Mouse (Mus musculus): ENCODE measurements around the gene 4430402I18Rik. TPM values are rescaled to one million over a fixed set of nuclear protein-coding genes. Genes with fewer than 3 reads are reported as not detected.

The 4430402I18Rik gene
- polyA plus RNA-seq, 2 experiments, result 1.5 to 3.1 TPM

- H3K36me3 ChIP-seq (replicated peaks; ENCODE audit: control insufficient read depth, insufficient read depth, low read depth), result no peaks in the 10 kb centered on the region
- H3K9me3 ChIP-seq (ENCODE audit: control insufficient read depth, low read length), result no peaks in the 10 kb centered on the region
- H3K4me1 ChIP-seq (replicated peaks; ENCODE audit: control insufficient read depth in 2 of 2, insufficient read depth in 2 of 2, low read length in 1 of 2), result no peaks in the 10 kb centered on the region
- H3K9ac ChIP-seq (replicated peaks), result no peak overlapping the region
- H3K27me3 ChIP-seq (ENCODE audit: control insufficient read depth, insufficient read depth, low read length), result no peaks in the 10 kb centered on the region
- 60% methylated on average over 6 of the region's 6 CpGs for WGBS (ENCODE audit: insufficient replicate concordance)
- no peak overlapping the region for H3K4me3 ChIP-seq (ENCODE audit: insufficient read depth in 1 of 2, low read depth in 2 of 2, low read length in 2 of 2)
- H3K27ac ChIP-seq, result no peak overlapping the region
- TF ChIP-seq EP300 (IDR thresholded peaks at IDR 0.05; ENCODE audit: low read depth) (no peak), CTCF (IDR thresholded peaks at IDR 0.05; ENCODE audit: low read depth) (no peak)
- no peak overlapping the region for H3K4me2 ChIP-seq (ENCODE audit: low read depth)
- ATAC-seq (ENCODE audit: insufficient read depth) (no peak), DNase-seq (ENCODE audit: low read depth in 3 of 3, low spot score in 3 of 3) (no peak)
These were observed 102.6 kb downstream of the 4430402I18Rik start for GRCm38 (mm10) chr19:28864981-28865380.

- H3K27me3 ChIP-seq (ENCODE audit: control insufficient read depth, insufficient read depth, low read length), result no peaks in the 10 kb centered on the region
These were observed 104.0 kb downstream of the 4430402I18Rik start for GRCm38 (mm10) chr19:28863626-28864025.

GRCm38 (mm10) chr19:28860246-28860645, 107.4 kb downstream of the 4430402I18Rik start:
- H3K9me3 ChIP-seq (ENCODE audit: control insufficient read depth, low read length), result no peaks in the 10 kb centered on the region
- WGBS (ENCODE audit: insufficient replicate concordance), result 61% methylated on average over 2 of the region's 2 CpGs
- DNase-seq (ENCODE audit: low read depth in 3 of 3, low spot score in 3 of 3) (no peak), ATAC-seq (ENCODE audit: insufficient read depth) (no peak)
- no peaks in the 10 kb centered on the region for H3K27me3 ChIP-seq (ENCODE audit: control insufficient read depth, insufficient read depth, low read length)
- no peak overlapping the region for H3K27ac ChIP-seq
- no peaks in the 10 kb centered on the region for H3K4me1 ChIP-seq (replicated peaks; ENCODE audit: control insufficient read depth in 2 of 2, insufficient read depth in 2 of 2, low read length in 1 of 2)
- no peak overlapping the region for H3K9ac ChIP-seq (replicated peaks)
- H3K4me2 ChIP-seq (ENCODE audit: low read depth), result no peak overlapping the region
- H3K4me3 ChIP-seq (ENCODE audit: insufficient read depth in 1 of 2, low read depth in 2 of 2, low read length in 2 of 2), result no peak overlapping the region
- no peaks in the 10 kb centered on the region for H3K36me3 ChIP-seq (replicated peaks; ENCODE audit: control insufficient read depth, insufficient read depth, low read depth)
- TF ChIP-seq EP300 (IDR thresholded peaks at IDR 0.05; ENCODE audit: low read depth), result no peak
- no peak for TF ChIP-seq CTCF (IDR thresholded peaks at IDR 0.05; ENCODE audit: low read depth)

More at GRCm38 (mm10) chr19:28863626-28864025, 104.0 kb downstream of the 4430402I18Rik start:
- no peaks in the 10 kb centered on the region for H3K9me3 ChIP-seq (ENCODE audit: control insufficient read depth, low read length)
- TF ChIP-seq CTCF (IDR thresholded peaks at IDR 0.05; ENCODE audit: low read depth), result no peak
- TF ChIP-seq EP300 (IDR thresholded peaks at IDR 0.05; ENCODE audit: low read depth), result no peak
- no peak overlapping the region for H3K27ac ChIP-seq
- H3K9ac ChIP-seq (replicated peaks), result no peak overlapping the region
- H3K4me2 ChIP-seq (ENCODE audit: low read depth), result no peak overlapping the region
- 73% methylated on average over 10 of the region's 10 CpGs for WGBS (ENCODE audit: insufficient replicate concordance)
- H3K36me3 ChIP-seq (replicated peaks; ENCODE audit: control insufficient read depth, insufficient read depth, low read depth), result no peaks in the 10 kb centered on the region
- no peak overlapping the region for H3K4me3 ChIP-seq (ENCODE audit: insufficient read depth in 1 of 2, low read depth in 2 of 2, low read length in 2 of 2)
- no peak for DNase-seq (ENCODE audit: low read depth in 3 of 3, low spot score in 3 of 3)
- no peak for ATAC-seq (ENCODE audit: insufficient read depth)
- H3K4me1 ChIP-seq (replicated peaks; ENCODE audit: control insufficient read depth in 2 of 2, insufficient read depth in 2 of 2, low read length in 1 of 2), result no peaks in the 10 kb centered on the region

- no peak for DNase-seq (ENCODE audit: low read depth in 3 of 3, low spot score in 3 of 3)
- no peaks in the 10 kb centered on the region for H3K9me3 ChIP-seq (ENCODE audit: control insufficient read depth, low read length)
- no peak overlapping the region for H3K4me2 ChIP-seq (ENCODE audit: low read depth)
- H3K27ac ChIP-seq, result no peak overlapping the region
- H3K27me3 ChIP-seq (ENCODE audit: control insufficient read depth, insufficient read depth, low read length), result no peaks in the 10 kb centered on the region
- no peak overlapping the region for H3K9ac ChIP-seq (replicated peaks)
- H3K4me3 ChIP-seq (ENCODE audit: insufficient read depth in 1 of 2, low read depth in 2 of 2, low read length in 2 of 2), result no peak overlapping the region
- no peaks in the 10 kb centered on the region for H3K36me3 ChIP-seq (replicated peaks; ENCODE audit: control insufficient read depth, insufficient read depth, low read depth)
- ATAC-seq (ENCODE audit: insufficient read depth), result no peak
- WGBS (ENCODE audit: insufficient replicate concordance), result 45% methylated on average over 1 of the region's 1 CpGs
- TF ChIP-seq EP300 (IDR thresholded peaks at IDR 0.05; ENCODE audit: low read depth), result no peak
- no peak for TF ChIP-seq CTCF (IDR thresholded peaks at IDR 0.05; ENCODE audit: low read depth)
- no peaks in the 10 kb centered on the region for H3K4me1 ChIP-seq (replicated peaks; ENCODE audit: control insufficient read depth in 2 of 2, insufficient read depth in 2 of 2, low read length in 1 of 2)
These were observed 112.8 kb downstream of the 4430402I18Rik start for GRCm38 (mm10) chr19:28854831-28855230.

- no peak overlapping the region for H3K9ac ChIP-seq (replicated peaks)
- no peak for TF ChIP-seq CTCF (IDR thresholded peaks at IDR 0.05; ENCODE audit: low read depth)
- TF ChIP-seq EP300 (IDR thresholded peaks at IDR 0.05; ENCODE audit: low read depth), result no peak
- DNase-seq (ENCODE audit: low read depth in 3 of 3, low spot score in 3 of 3), result no peak
- H3K4me3 ChIP-seq (ENCODE audit: insufficient read depth in 1 of 2, low read depth in 2 of 2, low read length in 2 of 2), result no peak overlapping the region
- H3K9me3 ChIP-seq (ENCODE audit: control insufficient read depth, low read length), result no peaks in the 10 kb centered on the region
- no peak for ATAC-seq (ENCODE audit: insufficient read depth)
- 60% methylated on average over 3 of the region's 3 CpGs for WGBS (ENCODE audit: insufficient replicate concordance)
- no peaks in the 10 kb centered on the region for H3K36me3 ChIP-seq (replicated peaks; ENCODE audit: control insufficient read depth, insufficient read depth, low read depth)
- no peaks in the 10 kb centered on the region for H3K4me1 ChIP-seq (replicated peaks; ENCODE audit: control insufficient read depth in 2 of 2, insufficient read depth in 2 of 2, low read length in 1 of 2)
- H3K27ac ChIP-seq, result no peak overlapping the region
- H3K27me3 ChIP-seq (ENCODE audit: control insufficient read depth, insufficient read depth, low read length), result no peaks in the 10 kb centered on the region
- H3K4me2 ChIP-seq (ENCODE audit: low read depth), result no peak overlapping the region
These were observed 115.6 kb downstream of the 4430402I18Rik start for GRCm38 (mm10) chr19:28852001-28852400.

Data from liver, embryonic 14.5 days (tissue).